Mouse (Mus musculus) liver, adult 2 months (tissue): ENCODE results near the gene Shisal1.

ENCODE experiments used
- CTCF ChIP-seq: fragments of 200-500 bp; IDR thresholded peaks from 2 replicates; pipeline ENCODE4 v1.5.1; 2011; ENCODE audit warnings: low read depth, low read length, control low read depth
- POLR2A ChIP-seq: fragments of 200-500 bp; IDR thresholded peaks from 2 replicates; pipeline ENCODE4 v1.6.1; 2011; ENCODE audit warnings: low read length, control low read depth; ENCODE audit not compliant: insufficient read depth; ENCODE audit errors: extremely low read depth

DNA sequence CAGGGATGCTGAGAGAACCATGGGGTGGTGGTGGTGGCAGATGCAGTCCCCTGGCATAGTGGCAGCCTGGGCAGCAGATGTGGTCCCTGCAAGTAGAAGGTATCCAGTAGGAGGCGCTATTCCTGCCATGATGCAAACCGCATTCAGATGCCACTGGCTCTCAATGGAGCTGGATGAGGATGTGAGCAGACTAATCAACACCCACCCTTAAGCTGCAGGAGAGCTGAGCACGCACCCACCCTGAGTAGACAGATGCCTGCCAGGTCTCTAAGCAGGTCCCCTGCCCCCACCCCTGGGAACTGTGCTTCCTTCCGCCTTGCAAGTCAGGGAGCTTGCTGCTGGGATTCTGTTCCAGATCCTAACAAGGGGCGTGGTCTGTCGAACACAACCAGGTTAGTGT, 53.6 kb downstream of the Shisal1 start:
- TF ChIP-seq CTCF (peak; percentile 31; the same call in 1 of the 2 replicates), POLR2A (no peak)
